Mouse (Mus musculus) intestine, postnatal 0 days (tissue): Measurements from ENCODE around the gene Pbx1. TPM values are rescaled to one million over a fixed set of nuclear protein-coding genes. Genes with fewer than 3 reads are reported as not detected.

Experiments used
- ATAC-seq: fragments of 200-750 bp; cut with Nextera tagmentation; 2 replicates; pipeline ENCODE4 v1.8.0; 2017; ENCODE audit warnings: mild to moderate bottlenecking, moderate TSS enrichment, moderate library complexity
- H3K27ac ChIP-seq: fragments of 300-500 bp; sonication (generic); 2 replicates; pipeline ENCODE4 v1.5.1; 2014; ENCODE audit warnings: mild to moderate bottlenecking, low read depth, low read length, moderate library complexity
- H3K27me3 ChIP-seq: fragments of 300-500 bp; sonication (generic); replicated peaks from 2 replicates; pipeline ENCODE4 v1.6.1; 2014; ENCODE audit warnings: low read length, mixed read lengths; ENCODE audit not compliant: control insufficient read depth, insufficient read depth
- H3K36me3 ChIP-seq: fragments of 300-500 bp; sonication (generic); 2 replicates; pipeline ENCODE4 v1.6.1; 2014; ENCODE audit warnings: mild to moderate bottlenecking, moderate library complexity; ENCODE audit not compliant: control insufficient read depth, insufficient read depth
- H3K4me1 ChIP-seq: fragments of 300-500 bp; sonication (generic); replicated peaks from 2 replicates; pipeline ENCODE4 v1.6.1; 2014; ENCODE audit warnings: antibody characterized with exemption, low read length, mixed read lengths; ENCODE audit not compliant: control insufficient read depth, insufficient read depth
- H3K4me2 ChIP-seq: fragments of 300-500 bp; sonication (generic); replicated peaks from 2 replicates; pipeline ENCODE4 v1.6.1; 2014; ENCODE audit warnings: low read depth, mild to moderate bottlenecking, moderate library complexity
- H3K4me3 ChIP-seq: fragments of 300-500 bp; sonication (generic); 2 replicates; pipeline ENCODE4 v1.5.1; 2014; ENCODE audit warnings: low read depth, low read length
- H3K9ac ChIP-seq: fragments of 300-500 bp; sonication (generic); 2 replicates; pipeline ENCODE4 v1.6.1; 2014; ENCODE audit warnings: mild to moderate bottlenecking, low read depth, low read length
- H3K9me3 ChIP-seq: fragments of 300-500 bp; sonication (generic); 2 replicates; pipeline ENCODE4 v1.6.1; 2016; ENCODE audit warnings: mixed run types; ENCODE audit not compliant: control insufficient read depth
- CTCF ChIP-seq: sonication (generic); IDR thresholded peaks from 2 replicates; pipeline ENCODE4 v1.5.1; 2016; ENCODE audit warnings: low read depth, mild to moderate bottlenecking, control low read depth, antibody characterized with exemption, moderate library complexity
- WGBS: fragments of 180-500 bp; shearing (Covaris S2); extraction: QIAGEN DNeasy Blood & Tissue Kit; methylation state at CpG from one replicate; pipeline ENCODE4 v1.1.7; 2014; 5-methylcytosine and 5-hydroxymethylcytosine counted together
- polyA plus RNA-seq: library from polyadenylated mRNA; unstranded; fragments of >200 nt; fragmentation: Nextera tagmentation; extraction: Ambion mirVana; gene quantifications from 2 replicates; pipeline ENCODE4 v1.2.1, GENCODE M21; 2015

The Pbx1 gene
- polyA plus RNA-seq, 1 experiment from 2014 or later = 9.8 TPM

- no peak overlapping the region for H3K27ac ChIP-seq
- no peaks in the 10 kb centered on the region for H3K36me3 ChIP-seq
- H3K4me2 ChIP-seq = no peak overlapping the region
- WGBS = 95% methylated on average over 7 of the region's 7 CpGs
- ATAC-seq = no peak
- H3K4me1 ChIP-seq = no peaks in the 10 kb centered on the region
- no peak overlapping the region for H3K9ac ChIP-seq
- H3K9me3 ChIP-seq = no peaks in the 10 kb centered on the region
- H3K4me3 ChIP-seq = no peak overlapping the region
- no peaks in the 10 kb centered on the region for H3K27me3 ChIP-seq
- no peak for TF ChIP-seq CTCF
Measured at GRCm38 (mm10) chr1:168222794-168223193, 209.3 kb downstream of the Pbx1 start.

DNA sequence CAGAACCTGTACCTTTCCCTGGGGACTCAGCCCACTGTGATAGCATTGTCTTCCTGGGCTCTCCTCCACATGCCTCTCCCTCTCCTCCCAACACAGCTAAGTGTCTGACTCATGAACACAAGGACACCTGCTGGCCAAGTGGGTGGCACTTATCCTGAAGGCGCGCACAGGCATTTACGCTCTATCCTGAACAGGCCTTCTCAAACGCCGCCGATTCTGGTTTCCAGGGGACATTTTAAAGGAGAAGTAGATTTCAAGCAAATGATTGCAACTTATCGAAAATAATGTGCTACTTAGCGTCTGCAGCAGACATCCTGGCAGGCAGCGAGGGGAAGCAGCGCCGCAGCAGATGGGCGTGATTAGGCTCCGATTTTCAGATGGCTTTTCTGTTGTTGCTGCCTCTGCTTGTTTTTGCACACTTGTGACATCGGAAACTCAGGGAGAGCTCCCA, 211.0 kb downstream of the Pbx1 start:
- no peaks in the 10 kb centered on the region for H3K9me3 ChIP-seq
- WGBS = 70% methylated on average over 14 of the region's 14 CpGs
- H3K4me1 ChIP-seq = no peaks in the 10 kb centered on the region
- no peaks in the 10 kb centered on the region for H3K27me3 ChIP-seq
- H3K4me3 ChIP-seq = no peak overlapping the region
- no peak overlapping the region for H3K4me2 ChIP-seq
- no peak for ATAC-seq
- peak; percentile 29 for TF ChIP-seq CTCF
- H3K36me3 ChIP-seq = no peaks in the 10 kb centered on the region
- no peak overlapping the region for H3K9ac ChIP-seq
- no peak overlapping the region for H3K27ac ChIP-seq

DNA sequence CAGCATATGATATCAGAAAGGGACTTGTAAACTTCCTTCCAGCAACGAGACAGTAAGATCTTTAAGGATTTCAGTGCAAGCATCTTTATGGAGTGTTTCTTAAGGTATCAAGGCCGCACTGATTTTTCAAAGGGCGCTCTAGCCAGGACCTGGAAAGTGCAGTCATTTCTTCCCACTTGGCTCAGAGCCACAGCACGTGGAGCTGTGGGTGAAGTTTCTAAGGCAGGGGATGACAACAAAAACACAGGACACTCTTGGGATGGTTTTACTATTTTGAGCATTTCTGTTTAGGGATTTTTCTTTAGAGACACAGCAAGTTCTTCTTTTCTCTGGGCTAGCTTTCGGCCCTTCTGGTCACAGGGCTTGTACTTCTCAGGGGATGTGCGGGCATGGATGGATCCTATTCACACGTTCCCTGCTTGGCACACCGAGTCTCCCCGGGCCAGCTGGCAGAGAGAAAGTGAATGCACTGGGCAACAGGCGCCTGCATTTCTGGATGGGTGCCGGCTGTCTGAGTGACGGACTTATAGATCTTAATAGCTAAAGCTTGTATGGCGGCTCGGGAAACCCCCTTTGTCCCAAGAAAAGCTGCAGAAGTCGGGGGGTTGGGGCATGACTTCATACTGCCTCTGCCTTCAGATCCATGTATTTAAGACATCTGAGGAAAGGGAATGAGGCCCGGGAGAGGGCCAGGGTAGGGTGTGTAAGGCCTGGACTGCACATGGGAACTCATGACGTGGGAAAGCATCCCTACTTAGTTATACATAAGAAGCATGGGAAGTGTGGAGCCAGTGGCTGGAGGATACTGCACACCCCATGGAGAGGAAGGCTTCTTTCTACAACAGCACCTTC, 215.9 kb downstream of the Pbx1 start:
- Histone ChIP-seq H3K4me2 (no peak overlapping the region), H3K4me1 (0 out of 2 replicates have a peak, but pooled peaks cover 3% of the 10 kb centered on the region), H3K27ac (no peak overlapping the region), H3K36me3 (no peaks in the 10 kb centered on the region), H3K9ac (no peak overlapping the region), H3K27me3 (no peaks in the 10 kb centered on the region), H3K9me3 (no peaks in the 10 kb centered on the region), H3K4me3 (no peak overlapping the region)
- ATAC-seq = no peak
- WGBS = 71% methylated on average over 17 of the region's 17 CpGs
- no peak for TF ChIP-seq CTCF

- H3K36me3 ChIP-seq = no peaks in the 10 kb centered on the region
- WGBS = 53% methylated on average over 6 of the region's 6 CpGs
- no peak overlapping the region for H3K27ac ChIP-seq
Measured at GRCm38 (mm10) chr1:168215468-168215867, 216.6 kb downstream of the Pbx1 start.

GRCm38 (mm10) chr1:168214040-168214443, 218.0 kb downstream of the Pbx1 start:
- Histone ChIP-seq H3K4me3 (no peak overlapping the region), H3K27me3 (no peaks in the 10 kb centered on the region), H3K4me2 (0 out of 2 replicates have a peak overlapping the region, but pooled peaks have one; percentile 7), H3K4me1 (0 out of 2 replicates have a peak, but pooled peaks cover 3% of the 10 kb centered on the region), H3K36me3 (peaks cover 4% of the 10 kb centered on the region; the same call in 1 of the 2 replicates), H3K9me3 (no peaks in the 10 kb centered on the region), H3K9ac (no peak overlapping the region), H3K27ac (no peak overlapping the region)
- peak; percentile 53 for ATAC-seq
- WGBS = 7% methylated on average over 5 of the region's 5 CpGs
- TF ChIP-seq CTCF = peak; percentile 98

More at GRCm38 (mm10) chr1:168215468-168215867, 216.6 kb downstream of the Pbx1 start:
- Histone ChIP-seq H3K4me1 (0 out of 2 replicates have a peak, but pooled peaks cover 3% of the 10 kb centered on the region), H3K27me3 (no peaks in the 10 kb centered on the region), H3K4me2 (no peak overlapping the region), H3K4me3 (no peak overlapping the region), H3K9me3 (no peaks in the 10 kb centered on the region), H3K9ac (no peak overlapping the region)
- ATAC-seq = no peak
- no peak for TF ChIP-seq CTCF

DNA sequence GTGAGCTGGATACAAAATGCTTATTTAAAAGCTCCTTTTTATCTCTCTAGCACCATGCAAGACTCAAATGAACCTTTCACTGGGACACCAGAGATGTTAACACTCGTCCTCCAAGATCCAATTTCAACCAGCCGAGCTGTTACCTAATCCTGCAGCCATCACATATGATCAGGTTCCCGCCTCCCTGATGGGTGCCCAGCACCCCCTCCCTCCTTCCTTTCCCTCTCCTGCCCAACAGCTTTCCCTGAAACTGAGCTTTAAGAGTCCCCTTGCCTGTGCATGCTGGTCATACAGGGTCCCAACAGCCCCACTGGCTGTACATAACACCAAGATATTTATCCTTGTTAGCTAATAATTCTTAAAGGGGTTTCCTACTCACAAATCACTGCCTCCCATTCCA, 218.5 kb downstream of the Pbx1 start:
- no peak for TF ChIP-seq CTCF
- Histone ChIP-seq H3K36me3 (peaks cover 8% of the 10 kb centered on the region), H3K9me3 (no peaks in the 10 kb centered on the region), H3K9ac (no peak overlapping the region), H3K27ac (no peak overlapping the region), H3K4me3 (no peak overlapping the region), H3K27me3 (no peaks in the 10 kb centered on the region), H3K4me1 (0 out of 2 replicates have a peak, but pooled peaks cover 3% of the 10 kb centered on the region), H3K4me2 (no peak overlapping the region)
- ATAC-seq = no peak
- 58% methylated on average over 3 of the region's 3 CpGs for WGBS
